Mouse (Mus musculus) brain, embryonic 14.5 days (tissue): ENCODE results near the gene Tmem82. TPM values are rescaled to one million over a fixed set of nuclear protein-coding genes. Genes with fewer than 3 reads are reported as not detected.

ENCODE experiments used
- DNase-seq: peaks from one replicate; pipeline ENCODE4 v3.0.0-alpha.2; 2011; ENCODE audit warnings: low read depth
- CTCF ChIP-seq: fragments of 200-500 bp; IDR thresholded peaks from 2 replicates; pipeline ENCODE4 v1.5.1; 2012; ENCODE audit warnings: inconsistent platforms, mild to moderate bottlenecking, moderate library complexity, borderline replicate concordance; ENCODE audit not compliant: insufficient read depth, insufficient read length; ENCODE audit errors: extremely low read depth
- POLR2A ChIP-seq: fragments of 200-500 bp; IDR thresholded peaks from 2 replicates; pipeline ENCODE4 v1.6.1; 2012; ENCODE audit warnings: mild to moderate bottlenecking, inconsistent platforms, borderline replicate concordance; ENCODE audit not compliant: poor library complexity, insufficient read depth, insufficient read length, severe bottlenecking; ENCODE audit errors: extremely low read depth
- polyA plus RNA-seq: library from polyadenylated mRNA; depleted of rRNA; stranded (reverse); fragments of >200 nt; gene quantifications from 2 replicates; pipeline ENCODE4 v1.2.3, GENCODE M21; 2012

Gene Tmem82
- polyA plus RNA-seq, 1 experiment, result 0.44 TPM

GRCm38 (mm10) chr4:141653813-141654212 is 35.4 kb upstream of the Tmem82 start:
- no peak for TF ChIP-seq POLR2A
- TF ChIP-seq CTCF, result no peak

GRCm38 (mm10) chr4:141653044-141653443 is 34.6 kb upstream of the Tmem82 start:
- TF ChIP-seq CTCF (no peak), POLR2A (no peak)
- DNase-seq, result no peak

More at GRCm38 (mm10) chr4:141653813-141654212, 35.4 kb upstream of the Tmem82 start:
- peak; percentile 15 for DNase-seq

DNA sequence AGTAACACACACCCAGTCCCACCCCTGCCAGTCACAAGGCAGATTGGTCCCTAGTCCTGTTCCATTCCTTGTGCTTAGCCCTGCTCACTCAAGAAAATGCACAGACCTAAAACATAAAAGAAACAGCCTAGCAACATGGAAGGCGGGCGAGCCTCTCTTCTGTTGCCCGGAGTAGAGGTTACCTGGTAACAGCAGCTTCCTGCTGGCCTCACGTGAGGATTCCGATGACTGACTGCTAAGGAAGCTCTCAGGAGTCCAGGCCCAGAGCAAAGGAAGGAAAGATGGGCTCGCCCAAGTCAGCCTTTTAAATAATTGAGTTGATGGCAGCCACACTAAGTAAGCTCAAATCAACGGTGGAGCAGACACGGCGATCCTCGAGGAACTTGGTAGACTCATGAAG is 33.5 kb upstream of the Tmem82 start:
- TF ChIP-seq POLR2A (no peak), CTCF (no peak)
- peak; percentile 11 for DNase-seq

DNA sequence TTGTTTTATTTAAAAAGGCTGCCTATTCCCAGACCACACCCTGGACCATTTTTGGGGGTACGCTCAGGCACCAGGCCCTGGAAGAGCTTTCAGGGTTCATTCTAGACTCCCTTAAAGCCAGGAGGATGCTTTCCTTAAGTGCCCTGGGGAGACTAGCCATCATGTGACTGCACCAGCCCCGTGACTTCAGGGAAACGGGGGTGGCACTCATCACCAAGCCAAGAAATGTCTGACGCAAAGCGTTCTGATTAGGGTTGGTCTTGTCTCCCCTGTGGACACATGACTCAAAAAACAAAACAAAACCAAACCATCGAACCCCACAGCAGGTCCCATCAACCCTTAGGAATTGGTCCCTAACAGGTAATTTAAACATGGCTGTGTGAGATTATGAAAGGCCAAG is 32.9 kb upstream of the Tmem82 start:
- TF ChIP-seq CTCF (no peak), POLR2A (no peak)
- no peak for DNase-seq

- TF ChIP-seq CTCF, result no peak
- TF ChIP-seq POLR2A, result no peak
- DNase-seq, result peak; percentile 72
Measured at GRCm38 (mm10) chr4:141649244-141649643, 30.8 kb upstream of the Tmem82 start.

GRCm38 (mm10) chr4:141648262-141648661 is 29.8 kb upstream of the Tmem82 start:
- DNase-seq, result no peak
- TF ChIP-seq CTCF (no peak), POLR2A (no peak)

DNA sequence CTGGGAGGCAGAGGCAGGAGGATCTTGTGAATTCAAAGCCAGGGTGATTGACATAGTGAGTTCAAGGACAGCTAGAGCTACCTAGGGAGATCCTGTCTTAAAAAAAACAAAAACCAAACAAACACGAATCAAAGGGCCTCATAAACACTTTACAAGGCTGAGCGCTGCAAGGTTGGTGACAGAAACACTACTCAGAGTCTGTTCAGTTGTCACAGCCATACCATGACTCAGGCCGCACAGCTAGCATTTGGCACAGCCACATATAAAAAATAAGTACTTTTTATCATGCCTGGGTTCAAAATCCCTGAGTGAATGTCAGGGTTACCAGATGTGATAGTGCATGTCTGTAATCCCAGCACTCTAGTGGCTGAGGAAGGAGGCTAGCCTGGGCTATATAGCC is 28.8 kb upstream of the Tmem82 start:
- no peak for DNase-seq
- TF ChIP-seq POLR2A (no peak), CTCF (no peak)

- TF ChIP-seq CTCF (no peak), POLR2A (no peak)
- no peak for DNase-seq
Measured at GRCm38 (mm10) chr4:141645988-141646387, 27.6 kb upstream of the Tmem82 start.

DNA sequence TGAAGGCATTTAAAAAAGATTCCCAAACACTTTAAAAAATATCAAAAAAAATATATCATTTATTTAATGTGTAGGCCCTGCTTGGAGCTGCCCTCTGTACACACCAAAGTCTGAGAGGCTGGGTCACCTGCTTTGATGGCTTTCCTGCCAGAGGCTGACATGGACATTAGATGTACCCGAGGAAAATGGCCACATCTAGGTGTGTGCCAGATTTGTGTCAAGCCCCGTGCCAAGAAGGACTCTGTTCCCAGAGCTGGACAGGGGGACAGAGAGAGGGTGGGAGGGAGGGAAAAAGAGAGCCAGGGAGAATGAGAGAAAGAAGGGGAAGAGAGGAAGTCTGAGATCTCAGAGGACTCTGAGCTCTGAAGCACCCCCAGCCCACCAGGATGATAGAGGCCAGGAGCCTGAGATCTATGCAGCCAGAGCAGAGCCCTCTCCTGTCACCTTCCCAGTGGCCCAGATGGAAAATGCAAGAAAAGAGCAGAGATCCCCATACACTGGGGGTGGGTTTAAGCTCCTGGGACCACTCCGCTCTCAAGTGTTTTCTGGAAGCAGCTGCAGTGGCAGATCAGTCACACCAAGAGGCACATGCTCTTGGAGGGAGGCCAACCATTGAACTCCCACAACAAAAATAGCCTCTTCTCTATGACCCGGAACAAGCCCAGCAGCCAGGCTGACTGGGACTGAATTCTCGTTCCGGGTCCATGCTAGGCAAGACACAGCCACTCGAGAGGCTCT is 24.9 kb upstream of the Tmem82 start:
- no peak for TF ChIP-seq CTCF
- no peak for TF ChIP-seq POLR2A

GRCm38 (mm10) chr4:141641961-141642811 is 23.8 kb upstream of the Tmem82 start:
- TF ChIP-seq POLR2A (no peak), CTCF (no peak)
- DNase-seq, result no peak

More for the DNA sequence above, 24.9 kb upstream of the Tmem82 start:
- DNase-seq, result peak; percentile 89

DNA sequence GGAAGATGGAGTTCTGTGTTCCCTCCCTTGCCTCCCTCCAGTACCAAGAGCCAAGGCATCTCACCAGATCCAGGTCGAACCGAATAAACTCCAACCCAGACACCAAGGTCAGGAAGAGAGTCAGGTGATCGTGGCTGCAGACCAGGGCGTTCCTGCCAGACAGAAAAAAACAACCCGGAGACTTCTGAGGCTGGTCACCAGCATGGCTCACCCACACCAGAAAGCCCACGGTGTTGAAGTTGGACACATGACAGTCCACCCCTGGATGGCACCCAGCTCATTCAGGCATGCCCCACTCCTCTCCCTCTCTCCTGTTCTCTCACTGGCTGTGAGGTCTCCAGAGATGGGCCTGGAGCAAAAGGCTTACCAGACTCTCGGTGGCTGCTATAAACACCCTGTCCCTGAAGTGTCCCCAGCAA is 22.9 kb upstream of the Tmem82 start:
- TF ChIP-seq CTCF (no peak), POLR2A (no peak)
- no peak for DNase-seq

DNA sequence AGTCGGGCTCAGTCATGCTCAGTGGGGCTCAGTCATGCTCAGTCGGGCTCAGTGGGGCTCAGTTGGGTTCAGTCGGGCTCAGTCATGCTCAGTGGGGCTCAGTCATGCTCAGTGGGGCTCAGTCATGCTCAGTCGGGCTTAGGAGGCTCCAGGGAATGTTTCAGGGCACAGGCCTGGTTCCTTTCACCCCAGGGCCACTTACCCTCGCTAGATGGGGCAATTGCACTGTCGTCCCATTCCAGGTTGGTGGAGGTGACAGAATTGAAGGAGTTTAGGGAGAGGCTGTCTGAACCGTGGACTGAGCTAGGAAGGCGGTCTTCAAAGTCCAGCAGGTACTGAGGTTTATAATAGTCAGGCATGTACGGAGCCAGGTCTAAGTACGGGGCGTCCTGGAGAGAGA is 21.0 kb upstream of the Tmem82 start:
- DNase-seq, result no peak
- TF ChIP-seq CTCF, result no peak
- no peak for TF ChIP-seq POLR2A

GRCm38 (mm10) chr4:141636693-141637092 is 18.3 kb upstream of the Tmem82 start:
- DNase-seq, result no peak
- TF ChIP-seq POLR2A (no peak), CTCF (no peak)
